Mouse (Mus musculus) E14TG2a.4 (cell line): ENCODE data around the gene Rnf149.

Source experiments
- CTCF ChIP-seq: conservative IDR thresholded peaks from 2 replicates; pipeline ENCODE4 v1.5.1; 2014; ENCODE audit warnings: low read length
- NANOG ChIP-seq: IDR thresholded peaks from 2 replicates; pipeline ENCODE4 v1.6.1; 2014; ENCODE audit warnings: borderline replicate concordance, low read length, mixed read lengths

DNA sequence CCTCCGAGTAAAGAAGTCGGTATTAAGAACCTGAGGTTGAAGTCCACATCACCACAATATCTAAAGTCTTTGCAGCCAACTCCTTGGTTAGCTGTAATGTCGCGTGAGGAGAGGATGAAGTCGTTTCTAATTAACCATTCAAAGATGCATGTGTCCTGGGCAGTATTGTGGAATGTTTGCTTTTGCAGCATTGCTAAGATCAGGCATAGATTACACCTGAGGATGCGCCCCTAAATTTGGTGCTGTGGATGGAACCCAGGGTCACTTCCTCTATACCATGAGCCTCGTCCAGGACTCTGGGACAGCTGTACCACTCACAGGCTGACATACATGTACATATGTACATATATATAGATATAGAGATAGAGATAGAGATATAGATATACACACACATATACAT, 40.5 kb downstream of the Rnf149 start:
- TF ChIP-seq CTCF (no peak), NANOG (no peak)
